Mouse (Mus musculus): ENCODE measurements around the gene Dvl2. TPM values are rescaled to one million over a fixed set of nuclear protein-coding genes. Genes with fewer than 3 reads are reported as not detected.
A peak's percentile ranks its signal among the peaks of the same experiment; 100 is the strongest.

Dvl2 gene
- polyA plus RNA-seq, 1 experiment from 2014 or later: 34.6 TPM

MicroRNAs within 50 kb of the gene (microRNA counts, 519-probe panel; counts per million panel counts)
- microRNA mmu-miR-324-3p: not detected
- 2,816 counts per million, percentile 73 among the panel's probes with 10 or more counts for microRNA mmu-miR-324-5p

Small RNA genes within 50 kb of the gene (microRNA-seq; reads per million reads assigned to microRNA genes)
- gene Gm44349 (not detected), gene Mir324 (3,521 reads per million, percentile 89 among the genes with 10 or more reads in this experiment)

Other genes with a start within 250 kb of the Dvl2 start
- 16.4 and 18.1 TPM in 2 replicates for gene Polr2a, start 242.0 kb upstream of the Dvl2 start, polyA plus RNA-seq (2015; fragmentation: Nextera tagmentation; extraction: Ambion mirVana)
- 0.16 and 0.18 TPM in 2 replicates for gene Slc35g3, start 238.6 kb upstream of the Dvl2 start, polyA plus RNA-seq (2015; fragmentation: Nextera tagmentation; extraction: Ambion mirVana)
- 3.3 and 3.6 TPM in 2 replicates for gene Zbtb4, start 234.7 kb upstream of the Dvl2 start, polyA plus RNA-seq (2015; fragmentation: Nextera tagmentation; extraction: Ambion mirVana)
- 1.2 TPM in 2 replicates for gene Chrnb1, start 204.7 kb upstream of the Dvl2 start, polyA plus RNA-seq (2015; fragmentation: Nextera tagmentation; extraction: Ambion mirVana)
- 5.2 and 5.9 TPM in 2 replicates for gene Fgf11, start 198.7 kb upstream of the Dvl2 start, polyA plus RNA-seq (2015; fragmentation: Nextera tagmentation; extraction: Ambion mirVana)
- 0.45 and 0.77 TPM in 2 replicates for gene Tmem102, start 195.0 kb upstream of the Dvl2 start, polyA plus RNA-seq (2015; fragmentation: Nextera tagmentation; extraction: Ambion mirVana)
- gene Gm39566, start 185.3 kb upstream of the Dvl2 start, polyA plus RNA-seq (2015; fragmentation: Nextera tagmentation; extraction: Ambion mirVana): not detected in 2 replicates
- not detected in 2 replicates for gene Spem2, start 182.1 kb upstream of the Dvl2 start, polyA plus RNA-seq (2015; fragmentation: Nextera tagmentation; extraction: Ambion mirVana)
- gene Spem1, start 178.4 kb upstream of the Dvl2 start, polyA plus RNA-seq (2015; fragmentation: Nextera tagmentation; extraction: Ambion mirVana): 0.72 and 0.75 TPM in 2 replicates
- 18.7 and 22.8 TPM in 2 replicates for gene Nlgn2, start 162.8 kb upstream of the Dvl2 start, polyA plus RNA-seq (2015; fragmentation: Nextera tagmentation; extraction: Ambion mirVana)
- gene Tmem256, start 162.1 kb upstream of the Dvl2 start, polyA plus RNA-seq (2015; fragmentation: Nextera tagmentation; extraction: Ambion mirVana): 254 and 272 TPM in 2 replicates
- gene Plscr3, start 154.2 kb upstream of the Dvl2 start, polyA plus RNA-seq (2015; fragmentation: Nextera tagmentation; extraction: Ambion mirVana): 55.0 and 57.7 TPM in 2 replicates
- gene Tnk1, start 141.9 kb upstream of the Dvl2 start, polyA plus RNA-seq (2015; fragmentation: Nextera tagmentation; extraction: Ambion mirVana): 0.29 and 0.39 TPM in 2 replicates
- gene Tmem95, start 122.6 kb upstream of the Dvl2 start, polyA plus RNA-seq (2015; fragmentation: Nextera tagmentation; extraction: Ambion mirVana): not detected in 2 replicates
- gene Kctd11, start 119.2 kb upstream of the Dvl2 start, polyA plus RNA-seq (2015; fragmentation: Nextera tagmentation; extraction: Ambion mirVana): 1.3 and 1.9 TPM in 2 replicates
- 0.48 and 0.49 TPM in 2 replicates for gene Acap1, start 105.1 kb upstream of the Dvl2 start, polyA plus RNA-seq (2015; fragmentation: Nextera tagmentation; extraction: Ambion mirVana)
- gene 2810408A11Rik, start 99.6 kb upstream of the Dvl2 start, polyA plus RNA-seq (2015; fragmentation: Nextera tagmentation; extraction: Ambion mirVana): 16.4 and 18.5 TPM in 2 replicates
- 19.0 and 21.5 TPM in 2 replicates for gene Neurl4, start 99.5 kb upstream of the Dvl2 start, polyA plus RNA-seq (2015; fragmentation: Nextera tagmentation; extraction: Ambion mirVana)
- 81.2 and 91.8 TPM in 2 replicates for gene Gps2, start 86.7 kb upstream of the Dvl2 start, polyA plus RNA-seq (2015; fragmentation: Nextera tagmentation; extraction: Ambion mirVana)
- gene Eif5a, start 78.6 kb upstream of the Dvl2 start, polyA plus RNA-seq (2015; fragmentation: Nextera tagmentation; extraction: Ambion mirVana): 1,142 and 1,181 TPM in 2 replicates
- 3.3 and 3.4 TPM in 2 replicates for gene Ybx2, start 64.8 kb upstream of the Dvl2 start, polyA plus RNA-seq (2015; fragmentation: Nextera tagmentation; extraction: Ambion mirVana)
- gene Slc2a4, start 52.4 kb upstream of the Dvl2 start, polyA plus RNA-seq (2015; fragmentation: Nextera tagmentation; extraction: Ambion mirVana): 6.6 and 6.7 TPM in 2 replicates
- 0.84 TPM in 1 of 2 replicates, not detected in the other for gene Cldn7, start 35.8 kb upstream of the Dvl2 start, polyA plus RNA-seq (2015; fragmentation: Nextera tagmentation; extraction: Ambion mirVana)
- gene Ctdnep1, start 19.4 kb upstream of the Dvl2 start, polyA plus RNA-seq (2015; fragmentation: Nextera tagmentation; extraction: Ambion mirVana): 19.0 and 24.6 TPM in 2 replicates
- gene Elp5, start 18.1 kb upstream of the Dvl2 start, polyA plus RNA-seq (2015; fragmentation: Nextera tagmentation; extraction: Ambion mirVana): 166 and 167 TPM in 2 replicates
- 563 and 565 TPM in 2 replicates for gene Gabarap, start 9.5 kb upstream of the Dvl2 start, polyA plus RNA-seq (2015; fragmentation: Nextera tagmentation; extraction: Ambion mirVana)
- 63.7 and 66.8 TPM in 2 replicates for gene Phf23, start 4.8 kb upstream of the Dvl2 start, polyA plus RNA-seq (2015; fragmentation: Nextera tagmentation; extraction: Ambion mirVana)
- gene Acadvl, start 14.8 kb downstream of the Dvl2 start, polyA plus RNA-seq (2015; fragmentation: Nextera tagmentation; extraction: Ambion mirVana): 60.2 and 60.6 TPM in 2 replicates
- gene Dlg4, start 16.3 kb downstream of the Dvl2 start, polyA plus RNA-seq (2015; fragmentation: Nextera tagmentation; extraction: Ambion mirVana): 25.6 and 32.7 TPM in 2 replicates
- 1.5 and 2.0 TPM in 2 replicates for gene Asgr1, start 53.5 kb downstream of the Dvl2 start, polyA plus RNA-seq (2015; fragmentation: Nextera tagmentation; extraction: Ambion mirVana)
- not detected in 2 replicates for gene Asgr2, start 92.0 kb downstream of the Dvl2 start, polyA plus RNA-seq (2015; fragmentation: Nextera tagmentation; extraction: Ambion mirVana)
- gene Mgl2, start 129.7 kb downstream of the Dvl2 start, polyA plus RNA-seq (2015; fragmentation: Nextera tagmentation; extraction: Ambion mirVana): 0.76 and 1.3 TPM in 2 replicates
- gene Clec10a, start 155.6 kb downstream of the Dvl2 start, polyA plus RNA-seq (2015; fragmentation: Nextera tagmentation; extraction: Ambion mirVana): 0.68 and 0.80 TPM in 2 replicates
- 3.1 and 4.8 TPM in 2 replicates for gene Slc16a11, start 212.2 kb downstream of the Dvl2 start, polyA plus RNA-seq (2015; fragmentation: Nextera tagmentation; extraction: Ambion mirVana)
- 13.2 and 14.8 TPM in 2 replicates for gene Slc16a13, start 220.5 kb downstream of the Dvl2 start, polyA plus RNA-seq (2015; fragmentation: Nextera tagmentation; extraction: Ambion mirVana)
- gene Bcl6b, start 229.2 kb downstream of the Dvl2 start, polyA plus RNA-seq (2015; fragmentation: Nextera tagmentation; extraction: Ambion mirVana): 6.9 and 8.1 TPM in 2 replicates
- 174 and 180 TPM in 2 replicates for gene 0610010K14Rik, start 237.3 kb downstream of the Dvl2 start, polyA plus RNA-seq (2015; fragmentation: Nextera tagmentation; extraction: Ambion mirVana)
- gene Gm21988, start 239.2 kb downstream of the Dvl2 start, polyA plus RNA-seq (2015; fragmentation: Nextera tagmentation; extraction: Ambion mirVana): 13.2 and 14.6 TPM in 2 replicates
- 287 and 291 TPM in 2 replicates for gene Rnasek, start 239.2 kb downstream of the Dvl2 start, polyA plus RNA-seq (2015; fragmentation: Nextera tagmentation; extraction: Ambion mirVana)

All from forebrain, embryonic 16.5 days (tissue).